In the genomic region with DNA sequence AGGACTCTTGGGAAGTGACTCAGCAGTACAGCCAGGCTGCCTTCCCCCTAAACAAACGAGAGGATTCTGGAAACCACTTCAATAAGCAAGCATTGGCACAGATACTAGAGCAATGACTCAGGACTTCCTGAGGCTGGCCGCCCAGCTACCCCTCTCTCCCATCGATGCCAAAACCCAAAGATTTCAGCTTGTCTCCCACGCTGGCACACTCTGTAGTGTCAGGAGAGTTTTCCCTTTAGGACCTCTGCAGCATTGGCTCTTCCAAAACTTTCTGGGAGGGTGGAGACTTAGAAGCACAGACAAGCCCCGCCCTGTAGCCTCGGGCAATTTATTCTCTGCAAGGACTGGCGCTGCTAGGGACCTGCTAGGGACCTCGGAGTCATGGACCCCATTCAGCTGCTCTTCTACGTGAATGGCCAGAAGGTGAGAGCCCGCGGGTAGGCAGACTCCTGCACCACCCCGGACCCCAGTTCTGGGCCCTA, we compare ENCODE assay signal across 8 mouse cellular contexts. TPM values are rescaled to one million over a fixed set of nuclear protein-coding genes. Genes with fewer than 3 reads are reported as not detected.
A peak's percentile ranks its signal among the peaks of the same experiment; 100 is the strongest.
DNase-seq lines count a peak whose midpoint lies in the region; ATAC-seq and TF ChIP-seq lines count a peak whose summit lies in the region.

Aox1 (plus strand) TSS at position 296 of the 482 bp plus-strand sequence.

- peak; percentile 79 for TF ChIP-seq EP300 in heart, adult 2 months (IDR thresholded peaks at IDR 0.05; ENCODE audit: insufficient read depth, low read depth, low read length)

- no peaks in the 10 kb centered on the region for H3K9me3 ChIP-seq in E14TG2a.4 (ENCODE audit: low read length)
- no peaks in the 10 kb centered on the region for H3K9me3 ChIP-seq in embryonic facial prominence, embryonic 13.5 days
- no peaks in the 10 kb centered on the region for H3K9me3 ChIP-seq in limb, embryonic 14.5 days (ENCODE audit: control insufficient read depth, low read length)
- H3K9me3 ChIP-seq in midbrain, embryonic 14.5 days (ENCODE audit: control insufficient read depth, low read length) = no peaks in the 10 kb centered on the region

- TF ChIP-seq POLR2A in heart, adult 2 months (IDR thresholded peaks at IDR 0.05; ENCODE audit: insufficient read depth, low read depth, low read length) = peak; percentile 89
- TF ChIP-seq POLR2A in kidney, adult 2 months (IDR thresholded peaks at IDR 0.05; ENCODE audit: low read depth, low read length) = no peak
- no peak for TF ChIP-seq POLR2A in limb, embryonic 14.5 days (IDR thresholded peaks at IDR 0.05; ENCODE audit: borderline replicate concordance, extremely low read depth, insufficient read depth, insufficient read length)

- peak within 1 kb of the TSS; percentile 66 for H3K4me3 ChIP-seq in E14TG2a.4 (replicated peaks; ENCODE audit: low read length)
- H3K4me3 ChIP-seq in embryonic facial prominence, embryonic 13.5 days = peak within 1 kb of the TSS; percentile 33
- H3K4me3 ChIP-seq in heart, adult 2 months = peak within 1 kb of the TSS; percentile 56
- peak within 1 kb of the TSS; percentile 12 for H3K4me3 ChIP-seq in kidney, adult 2 months (ENCODE audit: insufficient read depth, low read depth, low read length)
- H3K4me3 ChIP-seq in limb, embryonic 14.5 days (replicated peaks; ENCODE audit: low read length) = peak within 1 kb of the TSS; percentile 18
- no peak within 1 kb of the TSS for H3K4me3 ChIP-seq in midbrain, embryonic 14.5 days (replicated peaks; ENCODE audit: low read depth, low read length)

- H3K36me3 ChIP-seq in E14TG2a.4 (ENCODE audit: insufficient read depth, low read length) = peaks cover 30% of the 10 kb centered on the region
- 0 out of 2 replicates have a peak, but pooled peaks cover 2% of the 10 kb centered on the region for H3K36me3 ChIP-seq in embryonic facial prominence, embryonic 13.5 days
- no peaks in the 10 kb centered on the region for H3K36me3 ChIP-seq in heart, adult 2 months (ENCODE audit: control insufficient read depth, insufficient read depth, low read length)
- no peaks in the 10 kb centered on the region for H3K36me3 ChIP-seq in kidney, adult 2 months (ENCODE audit: control insufficient read depth, insufficient read depth, low read length)
- peaks cover 6% of the 10 kb centered on the region for H3K36me3 ChIP-seq in limb, embryonic 14.5 days (ENCODE audit: control insufficient read depth, insufficient read depth, low read length)
- no peaks in the 10 kb centered on the region for H3K36me3 ChIP-seq in midbrain, embryonic 14.5 days (ENCODE audit: control insufficient read depth, insufficient read depth, low read length)

- no peaks in the 10 kb centered on the region for H3K27me3 ChIP-seq in E14TG2a.4 (ENCODE audit: insufficient read depth, low read length)
- no peaks in the 10 kb centered on the region for H3K27me3 ChIP-seq in embryonic facial prominence, embryonic 13.5 days
- H3K27me3 ChIP-seq in heart, adult 2 months (ENCODE audit: control insufficient read depth, insufficient read depth, low read length) = no peaks in the 10 kb centered on the region
- no peaks in the 10 kb centered on the region for H3K27me3 ChIP-seq in kidney, adult 2 months (replicated peaks; ENCODE audit: control insufficient read depth, insufficient read depth, low read length)
- H3K27me3 ChIP-seq in limb, embryonic 14.5 days (ENCODE audit: control insufficient read depth, insufficient read depth, low read length) = no peaks in the 10 kb centered on the region
- no peaks in the 10 kb centered on the region for H3K27me3 ChIP-seq in midbrain, embryonic 14.5 days (ENCODE audit: control insufficient read depth, insufficient read depth, low read length)

- no peak within 1 kb of the TSS for H3K27ac ChIP-seq in embryonic facial prominence, embryonic 13.5 days
- H3K27ac ChIP-seq in heart, adult 2 months = peak within 1 kb of the TSS; percentile 93
- no peak within 1 kb of the TSS for H3K27ac ChIP-seq in kidney, adult 2 months (ENCODE audit: insufficient read depth, low read depth, low read length)
- no peak within 1 kb of the TSS for H3K27ac ChIP-seq in limb, embryonic 14.5 days (replicated peaks; ENCODE audit: low read depth, low read length)
- H3K27ac ChIP-seq in midbrain, embryonic 14.5 days (replicated peaks; ENCODE audit: low read depth, low read length) = no peak within 1 kb of the TSS

- intact Hi-C loops in heart, adult 2 months (cut with DNase I) = loop anchor here (2.0 to 10.0 kb wide), 3 partner anchors 59 to 601 kb away; no protein-coding TSS in a partner anchor

- no peak for TF ChIP-seq CTCF in E14TG2a.4 (conservative IDR thresholded peaks at IDR 0.05; ENCODE audit: low read length)
- no peak for TF ChIP-seq CTCF in heart, adult 2 months (IDR thresholded peaks at IDR 0.05)
- no peak for TF ChIP-seq CTCF in kidney, adult 2 months (conservative IDR thresholded peaks at IDR 0.05; ENCODE audit: insufficient read depth, insufficient read length, low read depth, low read length)

- H3K9ac ChIP-seq in embryonic facial prominence, embryonic 13.5 days = peak within 1 kb of the TSS; percentile 62
- H3K9ac ChIP-seq in heart, adult 2 months (ENCODE audit: low read depth, low read length) = peak within 1 kb of the TSS; percentile 55
- H3K9ac ChIP-seq in limb, embryonic 14.5 days (ENCODE audit: low read depth, low read length, severe bottlenecking) = 0 out of 2 replicates have a peak within 1 kb of the TSS, but pooled peaks have one; percentile 18
- H3K9ac ChIP-seq in midbrain, embryonic 14.5 days (replicated peaks; ENCODE audit: low read length) = no peak within 1 kb of the TSS

- no peaks in the 10 kb centered on the region for H3K79me2 ChIP-seq in heart, adult 2 months (replicated peaks; ENCODE audit: control insufficient read depth, insufficient read depth, low read length)

- WGBS in embryonic facial prominence, embryonic 13.5 days = 9% methylated on average over 12 of the region's 12 CpGs
- 1% methylated on average over 12 of the region's 12 CpGs for WGBS in heart, adult 2 months
- WGBS in kidney, adult 2 months = 10% methylated on average over 12 of the region's 12 CpGs
- WGBS in limb, embryonic 14.5 days = 9% methylated on average over 12 of the region's 12 CpGs
- WGBS in midbrain, embryonic 14.5 days = 22% methylated on average over 12 of the region's 12 CpGs

- H3K4me1 ChIP-seq in E14TG2a.4 (replicated peaks; ENCODE audit: low read depth, low read length) = peaks cover 53% of the 10 kb centered on the region
- H3K4me1 ChIP-seq in embryonic facial prominence, embryonic 13.5 days = peaks cover 15% of the 10 kb centered on the region
- H3K4me1 ChIP-seq in heart, adult 2 months (ENCODE audit: control insufficient read depth, insufficient read depth, low read length) = peaks cover 4% of the 10 kb centered on the region
- H3K4me1 ChIP-seq in kidney, adult 2 months (ENCODE audit: control insufficient read depth, insufficient read depth, low read length) = no peaks in the 10 kb centered on the region
- H3K4me1 ChIP-seq in limb, embryonic 14.5 days (ENCODE audit: control insufficient read depth, insufficient read depth, low read length) = peaks cover 13% of the 10 kb centered on the region
- H3K4me1 ChIP-seq in midbrain, embryonic 14.5 days (ENCODE audit: control insufficient read depth, insufficient read depth, low read length) = no peaks in the 10 kb centered on the region

- peak within 1 kb of the TSS; percentile 60 for H3K4me2 ChIP-seq in embryonic facial prominence, embryonic 13.5 days
- peak within 1 kb of the TSS; percentile 43 for H3K4me2 ChIP-seq in limb, embryonic 14.5 days (replicated peaks; ENCODE audit: low read depth, low read length, severe bottlenecking)
- H3K4me2 ChIP-seq in midbrain, embryonic 14.5 days (ENCODE audit: low read length) = peak within 1 kb of the TSS; percentile 22; the same call in 1 of the 2 replicates

- peak; percentile 48; the same call in 1 of the 2 replicates for ATAC-seq in embryonic facial prominence, embryonic 13.5 days (ENCODE audit: insufficient number of reproducible peaks, insufficient read depth, low FRiP score, low TSS enrichment, low read depth)
- peak; percentile 71 for ATAC-seq in limb, embryonic 14.5 days (ENCODE audit: low FRiP score, low read depth)
- ATAC-seq in midbrain, embryonic 14.5 days (ENCODE audit: low FRiP score, low TSS enrichment) = peak; percentile 49; the same call in 1 of the 2 replicates

- peak; percentile 77 to 84 for DNase-seq in adrenal gland, postnatal 36 days
- DNase-seq in heart, adult 2 months = peak; percentile 79 to 86
- DNase-seq in kidney, adult 2 months = peak; percentile 58
- DNase-seq in limb, embryonic 14.5 days (ENCODE audit: low spot score) = peak; percentile 68
- peak; percentile 45 for DNase-seq in midbrain, embryonic 14.5 days
- peak; percentile 74 for DNase-seq in urinary bladder, postnatal 14 days (ENCODE audit: low spot score)

RNA-seq across cellular contexts. Expression of gene Aox1, which starts in this region (rescaled TPM):
- total RNA-seq in adrenal gland, postnatal 36 days (2021) = 10 to 100 TPM; 26.6 to 47.2 TPM
- 0.10 and 0.30 TPM in 2 replicates for polyA plus RNA-seq in embryonic facial prominence, embryonic 13.5 days (2015; fragmentation: Nextera tagmentation; extraction: Ambion mirVana)
- total RNA-seq in heart, adult 2 months (2021) = 10 to 100 TPM in 1 of 2 experiments, 1 to 10 TPM in 1; 9.7 to 10.7 TPM
- 8.6 and 15.6 TPM in 2 replicates for polyA plus RNA-seq in heart, adult 2 months (2012; rRNA removed)
- polyA plus RNA-seq in kidney, adult 2 months (2012; rRNA removed) = 1.3 and 1.8 TPM in 2 replicates
- 0.98 and 1.2 TPM in 2 replicates for polyA plus RNA-seq in limb, embryonic 14.5 days (2012; rRNA removed)
- 0.59 and 0.80 TPM in 2 replicates for polyA plus RNA-seq in limb, embryonic 14.5 days (2014; fragmentation: Nextera tagmentation; extraction: Ambion mirVana)
- 0.14 TPM in 1 of 2 replicates, not detected in the other for polyA plus RNA-seq in midbrain, embryonic 14.5 days (2014; fragmentation: Nextera tagmentation; extraction: Ambion mirVana)

Comparison
In these comparisons a context has a peak if more than half of its experiments do, and no peak if none do; other contexts are left out.
1. Peak in ATAC-seq, H3K4me3 ChIP-seq, H3K9ac ChIP-seq and H3K4me2 ChIP-seq in embryonic facial prominence, embryonic 13.5 days; RNA of the gene not detected or under 1 TPM.
2. Peak in DNase-seq, ATAC-seq and H3K4me2 ChIP-seq in midbrain, embryonic 14.5 days; RNA of the gene not detected or under 1 TPM.